Mouse (Mus musculus): ENCODE results near the gene Upk2. TPM values are rescaled to one million over a fixed set of nuclear protein-coding genes. Genes with fewer than 3 reads are reported as not detected.
A peak's percentile ranks its signal among the peaks of the same experiment; 100 is the strongest.

The Upk2 gene
- total and polyA plus RNA-seq, 3 experiments = not detected

- dilution Hi-C loops (cut with MboI; ENCODE audit: extremely low pct_ligation_motif_present, extremely low pct_unique_long_range_greater_than_20kb, low sequenced_read_pairs) = no loop called here
- no peak overlapping the region for H3K4me2 ChIP-seq (ENCODE audit: insufficient read depth, low read depth, poor library complexity, severe bottlenecking)
- H3K27me3 ChIP-seq (replicated peaks) = no peaks in the 10 kb centered on the region
Observed at GRCm38 (mm10) chr9:44496803-44497461, 42.2 kb upstream of the Upk2 start.

GRCm38 (mm10) chr9:44495810-44496344 lies 41.1 kb upstream of the Upk2 start:
- no peak overlapping the region for H3K27ac ChIP-seq (ENCODE audit: insufficient read depth, low read depth)
- no peak for DNase-seq (ENCODE audit: extremely low read depth)
- H3K36me3 ChIP-seq (replicated peaks in 1 of 2; ENCODE audit: control insufficient read depth in 1 of 2, insufficient read depth in 1 of 2, low read length in 1 of 2) = peaks cover 0 to 21% of the 10 kb centered on the region in 2 experiments
- H3K4me3 ChIP-seq (replicated peaks in 1 of 3; ENCODE audit: low read depth in 2 of 3, low read length in 2 of 3, poor library complexity in 1 of 3) = no peak overlapping the region
- H3K27me3 ChIP-seq (replicated peaks) = no peaks in the 10 kb centered on the region
- in situ Hi-C loops (cut with MboI; ENCODE audit: low pct_ligation_motif_present, low pct_unique_long_range_greater_than_20kb, low sequenced_read_pairs) = loop anchor here (5.0 kb wide), 1 partner anchor 34 kb away; no protein-coding TSS in a partner anchor
- peaks cover 71 to 98% of the 10 kb centered on the region in 2 experiments for H3K4me1 ChIP-seq (ENCODE audit: control insufficient read depth in 1 of 2, insufficient read depth in 2 of 2)
- dilution Hi-C loops (cut with MboI; ENCODE audit: extremely low pct_ligation_motif_present, extremely low pct_unique_long_range_greater_than_20kb, low sequenced_read_pairs) = no loop called here
- no peaks in the 10 kb centered on the region for H3K9me3 ChIP-seq (replicated peaks; ENCODE audit: low read length)
- H3K79me2 ChIP-seq (replicated peaks; ENCODE audit: control insufficient read depth, extremely low read depth, insufficient read depth, poor library complexity, severe bottlenecking) = no peaks in the 10 kb centered on the region
- no peak overlapping the region for H3K9ac ChIP-seq (ENCODE audit: insufficient read depth, low read depth)
- TF ChIP-seq CHD2 (IDR thresholded peaks at IDR 0.05; ENCODE audit: low read length) (0 out of 2 replicates have a peak, but pooled peaks have one; percentile 22), KAT2A (IDR thresholded peaks at IDR 0.05; ENCODE audit: insufficient replicate concordance, low read length) (no peak), BHLHE40 (IDR thresholded peaks at IDR 0.05; ENCODE audit: low read depth, low read length) (peak; percentile 58)
- H3K4me2 ChIP-seq (ENCODE audit: insufficient read depth, low read depth, poor library complexity, severe bottlenecking) = peak overlapping the region; percentile 63; the same call in 1 of the 2 replicates

More at GRCm38 (mm10) chr9:44496803-44497461, 42.2 kb upstream of the Upk2 start:
- Histone ChIP-seq H3K79me2 (replicated peaks; ENCODE audit: control insufficient read depth, extremely low read depth, insufficient read depth, poor library complexity, severe bottlenecking) (no peaks in the 10 kb centered on the region), H3K27ac (ENCODE audit: insufficient read depth, low read depth) (no peak overlapping the region), H3K9me3 (replicated peaks; ENCODE audit: low read length) (no peaks in the 10 kb centered on the region), H3K4me3 (replicated peaks in 1 of 3; ENCODE audit: low read depth in 2 of 3, low read length in 2 of 3, poor library complexity in 1 of 3) (peak overlapping the region in 1 of 3 experiments; percentile 16), H3K9ac (ENCODE audit: insufficient read depth, low read depth) (no peak overlapping the region), H3K4me1 (ENCODE audit: control insufficient read depth in 1 of 2, insufficient read depth in 2 of 2) (peaks cover 75 to 98% of the 10 kb centered on the region in 2 experiments), H3K36me3 (replicated peaks in 1 of 2; ENCODE audit: control insufficient read depth in 1 of 2, insufficient read depth in 1 of 2, low read length in 1 of 2) (peaks cover 3 to 24% of the 10 kb centered on the region in 2 experiments)
- TF ChIP-seq BHLHE40 (IDR thresholded peaks at IDR 0.05; ENCODE audit: low read depth, low read length) = peak; percentile 59
- no peak for TF ChIP-seq JUND (conservative IDR thresholded peaks at IDR 0.05; ENCODE audit: low read depth, low read length)
- TF ChIP-seq SIN3A (IDR thresholded peaks at IDR 0.05; ENCODE audit: low read length) = no peak
- no peak for TF ChIP-seq NELFE (IDR thresholded peaks at IDR 0.05; ENCODE audit: low read depth, low read length)
- no peak for TF ChIP-seq ZKSCAN1 (IDR thresholded peaks at IDR 0.05; ENCODE audit: borderline replicate concordance, low read depth, low read length)
- no peak for TF ChIP-seq HCFC1 (IDR thresholded peaks at IDR 0.05; ENCODE audit: low read depth, low read length)
- in situ Hi-C loops (cut with MboI; ENCODE audit: low pct_ligation_motif_present, low pct_unique_long_range_greater_than_20kb, low sequenced_read_pairs) = loop anchor here (5.0 kb wide), 1 partner anchor 35 kb away; no protein-coding TSS in a partner anchor
- no peak for DNase-seq (ENCODE audit: extremely low read depth)
